Mouse (Mus musculus): ENCODE measurements around the gene Tmem270. TPM values are rescaled to one million over a fixed set of nuclear protein-coding genes. Genes with fewer than 3 reads are reported as not detected.

The Tmem270 gene
- polyA plus RNA-seq, 1 experiment from 2014 or later = not detected

DNA sequence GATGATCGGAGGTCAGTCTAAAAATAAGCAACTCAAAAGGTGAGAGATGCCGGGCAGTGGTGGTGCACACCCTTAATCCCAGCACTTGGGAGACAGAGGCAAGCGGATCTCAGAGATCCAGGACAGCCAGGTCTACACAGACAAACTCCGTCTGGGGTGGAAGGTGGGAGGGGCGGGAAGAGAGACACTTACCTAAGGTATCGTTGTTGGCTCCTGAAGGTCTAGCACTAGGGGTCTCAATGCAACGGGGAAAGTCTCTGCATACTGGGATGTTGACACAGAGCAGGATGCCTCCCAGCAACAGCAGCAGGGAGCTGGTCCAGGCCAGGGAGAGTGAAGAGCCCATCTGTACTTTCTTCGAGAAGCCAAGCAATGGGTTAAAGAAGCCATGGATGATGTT, 8.0 kb upstream of the Tmem270 start:
- no peak overlapping the region for H3K9ac ChIP-seq (ENCODE audit: low read length)
- H3K27me3 ChIP-seq (ENCODE audit: control insufficient read depth, insufficient read depth, low read length) = no peaks in the 10 kb centered on the region
- no peak overlapping the region for H3K4me2 ChIP-seq (ENCODE audit: low read length)
- H3K9me3 ChIP-seq (ENCODE audit: control insufficient read depth, low read length) = no peaks in the 10 kb centered on the region
- H3K36me3 ChIP-seq (ENCODE audit: control insufficient read depth, insufficient read depth, low read length) = no peaks in the 10 kb centered on the region
- 70% methylated on average over 8 of the region's 8 CpGs for WGBS
- H3K4me3 ChIP-seq (ENCODE audit: control insufficient read depth in 1 of 2, insufficient read depth in 1 of 2, low read depth in 1 of 2, low read length in 2 of 2) = no peak overlapping the region
- H3K4me1 ChIP-seq (ENCODE audit: control insufficient read depth in 2 of 2, insufficient read depth in 2 of 2, low read length in 2 of 2) = no peaks in the 10 kb centered on the region
- H3K27ac ChIP-seq (replicated peaks in 1 of 2; ENCODE audit: control insufficient read depth in 1 of 2, insufficient read depth in 1 of 2, low read depth in 2 of 2, low read length in 2 of 2) = no peak overlapping the region
- no peak for ATAC-seq (ENCODE audit: insufficient number of reproducible peaks, insufficient read depth, low FRiP score, low read depth)

DNA sequence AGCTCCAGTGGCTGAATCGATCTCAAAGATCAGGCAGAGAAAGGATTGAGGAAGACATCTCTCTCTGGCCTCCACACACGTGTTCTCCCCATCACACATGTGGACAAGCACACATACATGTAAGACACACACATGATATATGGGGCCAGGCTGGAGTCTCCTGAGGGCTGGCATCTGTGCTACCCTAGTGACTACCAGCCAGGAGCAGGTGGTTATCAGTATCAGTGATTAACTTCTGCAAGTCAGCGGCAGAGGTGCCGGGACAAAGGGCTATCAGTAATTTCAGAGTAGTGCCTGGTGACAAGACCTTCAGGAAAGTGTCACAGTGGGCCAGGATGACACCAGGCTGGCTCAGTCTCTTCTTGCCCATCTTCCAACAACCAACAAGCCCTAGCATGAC, 7.2 kb upstream of the Tmem270 start:
- Histone ChIP-seq H3K27me3 (ENCODE audit: control insufficient read depth, insufficient read depth, low read length) (no peaks in the 10 kb centered on the region), H3K9me3 (ENCODE audit: control insufficient read depth, low read length) (no peaks in the 10 kb centered on the region), H3K4me2 (ENCODE audit: low read length) (no peak overlapping the region), H3K9ac (ENCODE audit: low read length) (no peak overlapping the region), H3K27ac (replicated peaks in 1 of 2; ENCODE audit: control insufficient read depth in 1 of 2, insufficient read depth in 1 of 2, low read depth in 2 of 2, low read length in 2 of 2) (no peak overlapping the region), H3K36me3 (ENCODE audit: control insufficient read depth, insufficient read depth, low read length) (no peaks in the 10 kb centered on the region), H3K4me3 (ENCODE audit: control insufficient read depth in 1 of 2, insufficient read depth in 1 of 2, low read depth in 1 of 2, low read length in 2 of 2) (no peak overlapping the region), H3K4me1 (ENCODE audit: control insufficient read depth in 2 of 2, insufficient read depth in 2 of 2, low read length in 2 of 2) (0 out of 4 replicates have a peak, but pooled peaks cover 0 to 2% of the 10 kb centered on the region in 2 experiments)
- no peak for ATAC-seq (ENCODE audit: insufficient number of reproducible peaks, insufficient read depth, low FRiP score, low read depth)
- WGBS = 43% methylated on average over 4 of the region's 4 CpGs

DNA sequence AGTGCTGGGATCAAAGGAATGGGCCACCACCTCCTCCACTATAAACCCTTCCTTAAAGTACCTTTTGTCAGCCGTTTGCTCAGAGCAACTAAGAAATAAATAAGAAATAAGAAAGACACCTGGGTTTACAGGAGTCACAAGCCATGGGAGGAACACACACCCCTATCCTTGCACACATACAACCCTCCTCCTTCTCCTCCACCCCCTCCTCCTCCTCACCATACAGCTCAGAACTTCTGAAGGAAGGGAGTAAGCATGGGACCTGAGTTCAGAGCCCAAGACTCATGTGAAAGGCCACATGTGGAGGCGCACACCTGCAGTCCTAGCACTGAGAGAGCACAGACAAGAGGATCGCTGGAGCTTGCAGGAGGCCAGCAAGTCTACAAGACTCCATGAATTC, 6.8 kb upstream of the Tmem270 start:
- H3K9me3 ChIP-seq (ENCODE audit: control insufficient read depth, low read length) = no peaks in the 10 kb centered on the region
- H3K4me3 ChIP-seq (ENCODE audit: control insufficient read depth in 1 of 2, insufficient read depth in 1 of 2, low read depth in 1 of 2, low read length in 2 of 2) = no peak overlapping the region
- 0 out of 4 replicates have a peak, but pooled peaks cover 0 to 3% of the 10 kb centered on the region in 2 experiments for H3K4me1 ChIP-seq (ENCODE audit: control insufficient read depth in 2 of 2, insufficient read depth in 2 of 2, low read length in 2 of 2)
- H3K27me3 ChIP-seq (ENCODE audit: control insufficient read depth, insufficient read depth, low read length) = no peaks in the 10 kb centered on the region
- no peak overlapping the region for H3K4me2 ChIP-seq (ENCODE audit: low read length)
- 77% methylated on average over 3 of the region's 3 CpGs for WGBS
- no peak overlapping the region for H3K9ac ChIP-seq (ENCODE audit: low read length)
- H3K36me3 ChIP-seq (ENCODE audit: control insufficient read depth, insufficient read depth, low read length) = no peaks in the 10 kb centered on the region
- no peak for ATAC-seq (ENCODE audit: insufficient number of reproducible peaks, insufficient read depth, low FRiP score, low read depth)
- H3K27ac ChIP-seq (replicated peaks in 1 of 2; ENCODE audit: control insufficient read depth in 1 of 2, insufficient read depth in 1 of 2, low read depth in 2 of 2, low read length in 2 of 2) = no peak overlapping the region

DNA sequence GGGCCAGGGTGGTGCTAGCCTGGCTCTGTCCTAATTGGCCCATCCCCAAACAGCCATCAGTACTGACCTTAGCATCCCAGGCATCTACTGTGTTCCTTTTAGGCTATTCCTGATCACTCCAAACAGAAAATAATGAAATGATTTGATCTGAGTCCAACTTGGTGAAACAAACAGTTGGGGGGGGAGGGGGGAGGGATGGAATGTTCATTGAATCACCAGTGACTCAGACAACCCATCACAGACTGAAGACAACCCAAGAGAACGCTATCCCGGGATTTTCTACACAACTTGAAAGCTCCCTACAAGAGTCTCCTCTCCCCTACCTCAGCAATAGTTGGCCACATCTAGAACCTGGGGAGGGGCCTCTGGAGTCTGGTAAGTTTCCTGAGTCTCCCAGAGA, 5.4 kb upstream of the Tmem270 start:
- Histone ChIP-seq H3K4me3 (ENCODE audit: control insufficient read depth in 1 of 2, insufficient read depth in 1 of 2, low read depth in 1 of 2, low read length in 2 of 2) (no peak overlapping the region), H3K27ac (replicated peaks in 1 of 2; ENCODE audit: control insufficient read depth in 1 of 2, insufficient read depth in 1 of 2, low read depth in 2 of 2, low read length in 2 of 2) (no peak overlapping the region), H3K4me1 (ENCODE audit: control insufficient read depth in 2 of 2, insufficient read depth in 2 of 2, low read length in 2 of 2) (0 out of 4 replicates have a peak, but pooled peaks cover 0 to 3% of the 10 kb centered on the region in 2 experiments), H3K9ac (ENCODE audit: low read length) (no peak overlapping the region), H3K36me3 (ENCODE audit: control insufficient read depth, insufficient read depth, low read length) (no peaks in the 10 kb centered on the region), H3K27me3 (ENCODE audit: control insufficient read depth, insufficient read depth, low read length) (no peaks in the 10 kb centered on the region), H3K9me3 (ENCODE audit: control insufficient read depth, low read length) (no peaks in the 10 kb centered on the region), H3K4me2 (ENCODE audit: low read length) (no peak overlapping the region)
- 77% methylated on average over 2 of the region's 2 CpGs for WGBS
- ATAC-seq (ENCODE audit: insufficient number of reproducible peaks, insufficient read depth, low FRiP score, low read depth) = no peak

DNA sequence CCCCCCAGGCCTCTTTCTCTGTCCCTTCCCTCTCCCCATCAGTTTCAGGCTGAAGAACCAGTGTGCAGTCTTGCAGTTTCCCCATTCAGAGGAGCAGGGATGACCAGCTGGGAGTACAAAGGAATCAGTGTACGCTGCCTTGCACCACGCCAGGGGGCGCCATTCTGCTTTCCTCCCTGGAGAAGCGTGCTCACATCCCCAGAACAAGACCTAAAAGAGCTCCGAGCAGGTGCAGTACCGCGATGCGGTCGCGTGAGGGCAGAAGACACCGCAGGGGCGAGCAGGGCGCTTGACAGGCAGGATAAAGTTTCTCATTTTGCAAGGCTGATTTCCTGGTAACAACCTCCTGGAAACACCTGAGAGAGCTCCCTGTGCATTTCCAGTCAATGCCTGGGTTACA, 602 bp upstream of the Tmem270 start:
- WGBS = under 1% methylated on average over 13 of the region's 13 CpGs
- Histone ChIP-seq H3K27me3 (ENCODE audit: control insufficient read depth, insufficient read depth, low read length) (no peaks in the 10 kb centered on the region), H3K4me3 (ENCODE audit: control insufficient read depth in 1 of 2, insufficient read depth in 1 of 2, low read depth in 1 of 2, low read length in 2 of 2) (no peak overlapping the region), H3K9ac (ENCODE audit: low read length) (no peak overlapping the region), H3K27ac (replicated peaks in 1 of 2; ENCODE audit: control insufficient read depth in 1 of 2, insufficient read depth in 1 of 2, low read depth in 2 of 2, low read length in 2 of 2) (no peak overlapping the region), H3K4me2 (ENCODE audit: low read length) (no peak overlapping the region), H3K4me1 (ENCODE audit: control insufficient read depth in 2 of 2, insufficient read depth in 2 of 2, low read length in 2 of 2) (0 out of 4 replicates have a peak, but pooled peaks cover 0 to 3% of the 10 kb centered on the region in 2 experiments), H3K9me3 (ENCODE audit: control insufficient read depth, low read length) (no peaks in the 10 kb centered on the region), H3K36me3 (ENCODE audit: control insufficient read depth, insufficient read depth, low read length) (no peaks in the 10 kb centered on the region)
- peak; percentile 36 for ATAC-seq (ENCODE audit: insufficient number of reproducible peaks, insufficient read depth, low FRiP score, low read depth)

DNA sequence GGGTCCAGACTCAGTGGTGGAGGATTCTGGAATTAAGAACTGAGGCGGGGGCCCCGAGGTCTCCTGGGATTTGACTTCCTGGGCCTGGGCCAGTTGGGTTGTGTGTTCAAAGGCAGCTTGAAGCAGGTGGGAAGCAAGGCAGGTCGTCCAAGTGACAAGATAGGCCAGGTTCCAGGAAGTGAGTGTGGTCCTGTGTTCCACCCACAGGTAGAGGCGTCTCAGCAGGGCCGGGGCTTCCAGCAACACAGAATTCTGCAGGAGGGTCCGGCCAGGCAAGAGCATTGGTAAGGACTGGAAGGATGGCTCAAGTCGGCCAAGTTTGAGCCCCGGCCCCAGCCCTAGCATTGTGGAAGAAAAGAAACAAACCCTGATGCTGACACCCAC, 4.9 kb downstream of the Tmem270 start:
- Histone ChIP-seq H3K9ac (ENCODE audit: low read length) (no peak overlapping the region), H3K4me3 (ENCODE audit: control insufficient read depth in 1 of 2, insufficient read depth in 1 of 2, low read depth in 1 of 2, low read length in 2 of 2) (no peak overlapping the region), H3K27ac (replicated peaks in 1 of 2; ENCODE audit: control insufficient read depth in 1 of 2, insufficient read depth in 1 of 2, low read depth in 2 of 2, low read length in 2 of 2) (no peak overlapping the region), H3K9me3 (ENCODE audit: control insufficient read depth, low read length) (no peaks in the 10 kb centered on the region), H3K4me2 (ENCODE audit: low read length) (no peak overlapping the region), H3K27me3 (ENCODE audit: control insufficient read depth, insufficient read depth, low read length) (no peaks in the 10 kb centered on the region), H3K4me1 (ENCODE audit: control insufficient read depth in 2 of 2, insufficient read depth in 2 of 2, low read length in 2 of 2) (no peaks in the 10 kb centered on the region), H3K36me3 (ENCODE audit: control insufficient read depth, insufficient read depth, low read length) (no peaks in the 10 kb centered on the region)
- WGBS = 65% methylated on average over 8 of the region's 8 CpGs
- no peak for ATAC-seq (ENCODE audit: insufficient number of reproducible peaks, insufficient read depth, low FRiP score, low read depth)

DNA sequence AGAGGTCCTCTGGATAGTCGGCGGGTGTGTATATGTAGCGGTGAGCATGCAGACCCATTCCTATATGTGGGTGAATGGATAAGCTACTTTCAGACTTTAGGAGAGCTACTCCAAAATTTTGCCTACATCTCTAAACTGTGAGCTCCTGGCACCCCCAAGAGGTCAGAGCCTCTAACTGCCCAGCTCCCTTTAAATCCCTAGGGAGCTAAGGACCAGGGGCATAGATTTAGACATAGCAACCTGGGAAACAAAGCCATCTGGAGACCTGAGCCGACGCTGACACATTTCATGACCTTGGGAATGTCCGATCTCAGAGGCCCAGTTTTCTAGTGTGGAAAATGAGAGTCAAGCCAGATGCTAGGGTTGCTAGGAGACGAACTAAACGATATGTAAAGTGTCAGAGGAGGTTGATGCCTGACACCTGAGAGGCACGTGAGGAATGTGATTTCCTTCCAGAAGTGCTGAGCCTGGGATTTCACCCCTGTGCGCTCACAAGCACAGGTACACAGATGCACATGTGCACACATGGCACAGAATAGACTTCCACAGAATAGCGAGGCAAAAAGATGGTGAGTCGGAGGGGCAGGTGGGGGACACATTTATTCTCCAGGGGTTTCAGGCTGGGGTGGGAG, 5.4 kb downstream of the Tmem270 start:
- no peak overlapping the region for H3K27ac ChIP-seq (replicated peaks in 1 of 2; ENCODE audit: control insufficient read depth in 1 of 2, insufficient read depth in 1 of 2, low read depth in 2 of 2, low read length in 2 of 2)
- H3K9ac ChIP-seq (ENCODE audit: low read length) = no peak overlapping the region
- H3K4me3 ChIP-seq (ENCODE audit: control insufficient read depth in 1 of 2, insufficient read depth in 1 of 2, low read depth in 1 of 2, low read length in 2 of 2) = no peak overlapping the region
- H3K4me1 ChIP-seq (ENCODE audit: control insufficient read depth in 2 of 2, insufficient read depth in 2 of 2, low read length in 2 of 2) = no peaks in the 10 kb centered on the region
- H3K4me2 ChIP-seq (ENCODE audit: low read length) = no peak overlapping the region
- WGBS = 31% methylated on average over 12 of the region's 12 CpGs
- no peaks in the 10 kb centered on the region for H3K27me3 ChIP-seq (ENCODE audit: control insufficient read depth, insufficient read depth, low read length)
- no peak for ATAC-seq (ENCODE audit: insufficient number of reproducible peaks, insufficient read depth, low FRiP score, low read depth)
- H3K36me3 ChIP-seq (ENCODE audit: control insufficient read depth, insufficient read depth, low read length) = no peaks in the 10 kb centered on the region
- no peaks in the 10 kb centered on the region for H3K9me3 ChIP-seq (ENCODE audit: control insufficient read depth, low read length)

DNA sequence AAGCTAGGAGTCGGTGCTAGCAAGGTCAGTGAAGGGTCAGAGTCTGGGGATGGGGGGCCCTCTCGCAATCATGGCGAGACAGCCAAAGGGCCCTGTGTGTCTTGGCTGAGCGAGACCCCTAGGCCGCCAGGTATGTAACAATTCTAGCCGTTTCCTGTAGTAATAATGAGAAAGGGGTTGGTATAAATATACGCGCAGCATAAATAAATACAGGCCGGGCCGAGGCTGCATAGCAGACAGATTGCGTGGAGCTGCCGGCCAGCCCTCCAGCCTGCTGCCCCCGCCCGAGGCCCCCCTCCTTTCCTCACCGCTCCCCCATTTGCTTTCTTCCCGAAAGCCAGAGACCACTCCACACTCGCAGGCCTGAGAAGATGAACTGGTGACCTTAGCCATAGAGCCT, 8.9 kb downstream of the Tmem270 start:
- 69% methylated on average over 17 of the region's 17 CpGs for WGBS
- Histone ChIP-seq H3K27ac (replicated peaks in 1 of 2; ENCODE audit: control insufficient read depth in 1 of 2, insufficient read depth in 1 of 2, low read depth in 2 of 2, low read length in 2 of 2) (no peak overlapping the region), H3K4me3 (ENCODE audit: control insufficient read depth in 1 of 2, insufficient read depth in 1 of 2, low read depth in 1 of 2, low read length in 2 of 2) (no peak overlapping the region), H3K4me2 (ENCODE audit: low read length) (no peak overlapping the region), H3K36me3 (ENCODE audit: control insufficient read depth, insufficient read depth, low read length) (no peaks in the 10 kb centered on the region), H3K27me3 (ENCODE audit: control insufficient read depth, insufficient read depth, low read length) (no peaks in the 10 kb centered on the region), H3K9me3 (ENCODE audit: control insufficient read depth, low read length) (0 out of 2 replicates have a peak, but pooled peaks cover 2% of the 10 kb centered on the region), H3K4me1 (ENCODE audit: control insufficient read depth in 2 of 2, insufficient read depth in 2 of 2, low read length in 2 of 2) (no peaks in the 10 kb centered on the region), H3K9ac (ENCODE audit: low read length) (no peak overlapping the region)
- no peak for ATAC-seq (ENCODE audit: insufficient number of reproducible peaks, insufficient read depth, low FRiP score, low read depth)

Data from heart, embryonic 14.5 days (tissue).